Mouse (Mus musculus) CH12.LX (cell line): Measurements from ENCODE around the gene Csnk1g2. TPM values are rescaled to one million over a fixed set of nuclear protein-coding genes. Genes with fewer than 3 reads are reported as not detected.

ENCODE experiments used
- DNase-seq: peaks from one replicate; pipeline ENCODE4 v3.0.0-alpha.2; 2013; ENCODE audit errors: extremely low read depth
- H3K27ac ChIP-seq: 2 replicates; pipeline ENCODE4 v1.5.1; 2012; ENCODE audit warnings: low read depth, mild to moderate bottlenecking, control low read depth, moderate library complexity; ENCODE audit not compliant: insufficient read depth
- H3K27me3 ChIP-seq: replicated peaks from 2 replicates; pipeline ENCODE3; 2012; ENCODE audit warnings: inconsistent platforms
- H3K36me3 ChIP-seq, 2 experiments: replicated peaks in 1 of 2; 2 replicates each; pipeline versions ENCODE3 to v1.6.1; 2012; ENCODE audit warnings: inconsistent platforms in 1 of 2, low read length in 1 of 2, mild to moderate bottlenecking in 1 of 2, mixed read lengths in 1 of 2, moderate library complexity in 1 of 2; ENCODE audit not compliant: control insufficient read depth in 1 of 2, insufficient read depth in 1 of 2
- H3K4me1 ChIP-seq, 2 experiments: 2 replicates each; pipeline ENCODE4 v1.6.1; 2012; ENCODE audit warnings: inconsistent platforms in 1 of 2, moderate library complexity in 1 of 2; ENCODE audit not compliant: insufficient read depth in 2 of 2, control insufficient read depth in 1 of 2
- H3K4me2 ChIP-seq: 2 replicates; pipeline ENCODE4 v1.6.1; 2012; ENCODE audit warnings: low read depth, mild to moderate bottlenecking, control low read depth; ENCODE audit not compliant: poor library complexity, insufficient read depth, severe bottlenecking
- H3K4me3 ChIP-seq, 3 experiments: fragments of 150-350 bp in 1 of 3; sonication (generic) in 1 of 3; replicated peaks in 1 of 3; 2 replicates each; pipeline versions ENCODE3 to v1.5.1; 2011 to 2012; ENCODE audit warnings: low read depth in 2 of 3, low read length in 2 of 3, mild to moderate bottlenecking in 2 of 3, moderate library complexity in 2 of 3, control low read depth in 1 of 3, improper control_type of control experiment in 1 of 3, inconsistent platforms in 1 of 3, mixed read lengths in 1 of 3; ENCODE audit not compliant: poor library complexity in 1 of 3
- H3K79me2 ChIP-seq: replicated peaks from 2 replicates; pipeline ENCODE4 v1.6.1; 2012; ENCODE audit warnings: mild to moderate bottlenecking, moderate library complexity; ENCODE audit not compliant: control insufficient read depth, poor library complexity, insufficient read depth, severe bottlenecking; ENCODE audit errors: extremely low read depth
- H3K9ac ChIP-seq: 2 replicates; pipeline ENCODE4 v1.6.1; 2012; ENCODE audit warnings: low read depth, mild to moderate bottlenecking, control low read depth, moderate library complexity; ENCODE audit not compliant: insufficient read depth
- H3K9me3 ChIP-seq: replicated peaks from 2 replicates; pipeline ENCODE3; 2012; ENCODE audit warnings: low read length, inconsistent platforms, mixed read lengths
- BHLHE40 ChIP-seq: IDR thresholded peaks from 2 replicates; pipeline ENCODE4 v1.6.1; 2011; ENCODE audit warnings: mild to moderate bottlenecking, low read depth, low read length, improper control_type of control experiment
- CHD1 ChIP-seq: IDR thresholded peaks from 2 replicates; pipeline ENCODE4 v1.6.1; 2012; ENCODE audit warnings: low read depth, low read length, improper control_type of control experiment, inconsistent platforms
- CHD2 ChIP-seq: IDR thresholded peaks from 2 replicates; pipeline ENCODE4 v1.6.1; 2011; ENCODE audit warnings: low read length, improper control_type of control experiment
- CTCF ChIP-seq, 2 experiments: IDR thresholded peaks in 1 of 2; conservative IDR thresholded peaks in 1 of 2; 2 replicates each; pipeline ENCODE4 v1.5.1; 2011 to 2012; ENCODE audit warnings: low read depth in 2 of 2, low read length in 2 of 2, improper control_type of control experiment in 1 of 2, inconsistent platforms in 1 of 2, mild to moderate bottlenecking in 1 of 2, moderate library complexity in 1 of 2
- E2F4 ChIP-seq: IDR thresholded peaks from 2 replicates; pipeline ENCODE4 v1.6.1; 2011; ENCODE audit warnings: low read depth, low read length, improper control_type of control experiment; ENCODE audit not compliant: insufficient replicate concordance
- ELF1 ChIP-seq: IDR thresholded peaks from 2 replicates; pipeline ENCODE4 v1.6.1; 2014; ENCODE audit warnings: low read depth, mild to moderate bottlenecking, inconsistent platforms, low read length, improper control_type of control experiment
- EP300 ChIP-seq: IDR thresholded peaks from 2 replicates; pipeline ENCODE4 v1.6.1; 2011; ENCODE audit warnings: low read length, improper control_type of control experiment
- ETS1 ChIP-seq: conservative IDR thresholded peaks from 2 replicates; pipeline ENCODE4 v1.6.1; 2012; ENCODE audit warnings: low read depth, mild to moderate bottlenecking, inconsistent platforms, low read length, improper control_type of control experiment, moderate library complexity
- GABPA ChIP-seq: IDR thresholded peaks from 2 replicates; pipeline ENCODE4 v1.6.1; 2012; ENCODE audit warnings: low read depth, low read length, improper control_type of control experiment, inconsistent platforms; ENCODE audit not compliant: insufficient replicate concordance
- HCFC1 ChIP-seq: IDR thresholded peaks from 2 replicates; pipeline ENCODE4 v1.6.1; 2012; ENCODE audit warnings: low read depth, mild to moderate bottlenecking, inconsistent platforms, low read length, improper control_type of control experiment
- IRF4 ChIP-seq: IDR thresholded peaks from 2 replicates; pipeline ENCODE4 v1.6.1; 2014; ENCODE audit warnings: low read depth, mild to moderate bottlenecking, inconsistent platforms, low read length, improper control_type of control experiment
- JUN ChIP-seq: IDR thresholded peaks from 2 replicates; pipeline ENCODE4 v1.6.1; 2011; ENCODE audit warnings: low read depth, mild to moderate bottlenecking, low read length, improper control_type of control experiment, moderate library complexity; ENCODE audit not compliant: insufficient read depth
- JUND ChIP-seq: conservative IDR thresholded peaks from 2 replicates; pipeline ENCODE4 v1.6.1; 2011; ENCODE audit warnings: low read depth, low read length, improper control_type of control experiment
- KAT2A ChIP-seq: IDR thresholded peaks from 2 replicates; pipeline ENCODE4 v1.6.1; 2012; ENCODE audit warnings: low read length, improper control_type of control experiment, inconsistent platforms; ENCODE audit not compliant: insufficient replicate concordance
- MAFK ChIP-seq: IDR thresholded peaks from 2 replicates; pipeline ENCODE4 v1.6.1; 2011; ENCODE audit warnings: low read length, improper control_type of control experiment; ENCODE audit not compliant: insufficient replicate concordance
- MAX ChIP-seq: IDR thresholded peaks from 2 replicates; pipeline ENCODE4 v1.6.1; 2011; ENCODE audit warnings: low read length, improper control_type of control experiment
- MAZ ChIP-seq: IDR thresholded peaks from 2 replicates; pipeline ENCODE4 v1.6.1; 2012; ENCODE audit warnings: low read depth, mild to moderate bottlenecking, inconsistent platforms, low read length, improper control_type of control experiment, moderate library complexity
- MEF2A ChIP-seq: IDR thresholded peaks from 2 replicates; pipeline ENCODE4 v1.6.1; 2014; ENCODE audit warnings: low read depth, mild to moderate bottlenecking, inconsistent platforms, low read length, improper control_type of control experiment, borderline replicate concordance
- MXI1 ChIP-seq: IDR thresholded peaks from 2 replicates; pipeline ENCODE4 v1.6.1; 2011; ENCODE audit warnings: mild to moderate bottlenecking, low read depth, low read length, improper control_type of control experiment
- MYC ChIP-seq: IDR thresholded peaks from 2 replicates; pipeline ENCODE4 v1.6.1; 2011; ENCODE audit warnings: low read depth, mild to moderate bottlenecking, improper control_type of control experiment, low read length
- NELFE ChIP-seq: IDR thresholded peaks from 2 replicates; pipeline ENCODE4 v1.6.1; 2011; ENCODE audit warnings: low read depth, low read length, improper control_type of control experiment
- NRF1 ChIP-seq: IDR thresholded peaks from 2 replicates; pipeline ENCODE4 v1.6.1; 2014; ENCODE audit warnings: low read depth, mild to moderate bottlenecking, inconsistent platforms, low read length, improper control_type of control experiment, moderate library complexity
- PAX5 ChIP-seq: IDR thresholded peaks from 2 replicates; pipeline ENCODE4 v1.6.1; 2012; ENCODE audit warnings: low read length, inconsistent platforms, mixed read lengths
- POLR2A ChIP-seq: IDR thresholded peaks from 2 replicates; pipeline ENCODE4 v1.6.1; 2011; ENCODE audit warnings: low read depth, mild to moderate bottlenecking, improper control_type of control experiment, low read length
- POLR2AphosphoS2 ChIP-seq: IDR thresholded peaks from 2 replicates; pipeline ENCODE4 v1.6.1; 2011; ENCODE audit warnings: low read depth, low read length, improper control_type of control experiment
- RAD21 ChIP-seq: IDR thresholded peaks from 2 replicates; pipeline ENCODE4 v1.6.1; 2011; ENCODE audit warnings: low read depth, mild to moderate bottlenecking, low read length, improper control_type of control experiment, moderate library complexity
- RCOR1 ChIP-seq: conservative IDR thresholded peaks from 2 replicates; pipeline ENCODE4 v1.6.1; 2012; ENCODE audit warnings: low read depth, mild to moderate bottlenecking, inconsistent platforms, low read length, improper control_type of control experiment
- SIN3A ChIP-seq: IDR thresholded peaks from 2 replicates; pipeline ENCODE4 v1.6.1; 2012; ENCODE audit warnings: low read length, improper control_type of control experiment, inconsistent platforms
- SMC3 ChIP-seq: IDR thresholded peaks from 2 replicates; pipeline ENCODE4 v1.6.1; 2011; ENCODE audit warnings: low read depth, low read length, improper control_type of control experiment
- TBP ChIP-seq: conservative IDR thresholded peaks from 2 replicates; pipeline ENCODE4 v1.6.1; 2011; ENCODE audit warnings: low read depth, low read length, improper control_type of control experiment
- TCF12 ChIP-seq: IDR thresholded peaks from 2 replicates; pipeline ENCODE4 v1.6.1; 2014; ENCODE audit warnings: low read depth, mild to moderate bottlenecking, inconsistent platforms, low read length, improper control_type of control experiment
- UBTF ChIP-seq: IDR thresholded peaks from 2 replicates; pipeline ENCODE4 v1.6.1; 2012; ENCODE audit warnings: low read depth, mild to moderate bottlenecking, inconsistent platforms, low read length, improper control_type of control experiment, moderate library complexity
- USF1 ChIP-seq: IDR thresholded peaks from 2 replicates; pipeline ENCODE4 v1.6.1; 2014; ENCODE audit warnings: low read depth, mild to moderate bottlenecking, inconsistent platforms, low read length, improper control_type of control experiment
- USF2 ChIP-seq: conservative IDR thresholded peaks from 2 replicates; pipeline ENCODE4 v1.6.1; 2011; ENCODE audit warnings: low read depth, low read length, improper control_type of control experiment
- ZC3H11A ChIP-seq: IDR thresholded peaks from 2 replicates; pipeline ENCODE4 v1.6.1; 2012; ENCODE audit warnings: low read depth, mild to moderate bottlenecking, inconsistent platforms, low read length, improper control_type of control experiment
- ZKSCAN1 ChIP-seq: IDR thresholded peaks from 2 replicates; pipeline ENCODE4 v1.6.1; 2012; ENCODE audit warnings: low read depth, inconsistent platforms, low read length, improper control_type of control experiment, borderline replicate concordance
- ZMIZ1 ChIP-seq: IDR thresholded peaks from 2 replicates; pipeline ENCODE4 v1.6.1; 2012; ENCODE audit warnings: low read depth, mild to moderate bottlenecking, inconsistent platforms, low read length, improper control_type of control experiment
- ZNF384 ChIP-seq: IDR thresholded peaks from 2 replicates; pipeline ENCODE4 v1.6.1; 2012; ENCODE audit warnings: low read depth, low read length, improper control_type of control experiment, inconsistent platforms
- dilution Hi-C: fragments of 300-500 bp; cut with MboI; formaldehyde crosslinking; loops from 2 replicates; pipeline ENCODE4 v1.14.3; 2020; ENCODE audit warnings: low sequenced_read_pairs; ENCODE audit not compliant: extremely low pct_unique_long_range_greater_than_20kb, extremely low pct_ligation_motif_present
- in situ Hi-C: fragments of 300-500 bp; cut with MboI; formaldehyde crosslinking; loops from 3 replicates; pipeline ENCODE4 v1.14.3; 2019; ENCODE audit warnings: low sequenced_read_pairs, low pct_ligation_motif_present, low pct_unique_long_range_greater_than_20kb, mixed read lengths
- polyA plus RNA-seq: library from polyadenylated mRNA; unstranded; fragments of >175 nt; gene quantifications from 2 replicates; pipeline ENCODE4 v1.2.1, GENCODE M21; 2012; ENCODE audit warnings: low read depth; ENCODE audit not compliant: insufficient read length
- total RNA-seq, 2 experiments: library from RNA; depleted of rRNA; stranded (reverse); fragments of 300-350 nt in 1 of 2; fragments of >200 nt in 1 of 2; gene quantifications; 2 replicates each; pipeline ENCODE4 v1.2.3; 2012 to 2014

Gene Csnk1g2
- total and polyA plus RNA-seq, 3 experiments, result 44.1 to 59.0 (median 50.1) TPM

DNA sequence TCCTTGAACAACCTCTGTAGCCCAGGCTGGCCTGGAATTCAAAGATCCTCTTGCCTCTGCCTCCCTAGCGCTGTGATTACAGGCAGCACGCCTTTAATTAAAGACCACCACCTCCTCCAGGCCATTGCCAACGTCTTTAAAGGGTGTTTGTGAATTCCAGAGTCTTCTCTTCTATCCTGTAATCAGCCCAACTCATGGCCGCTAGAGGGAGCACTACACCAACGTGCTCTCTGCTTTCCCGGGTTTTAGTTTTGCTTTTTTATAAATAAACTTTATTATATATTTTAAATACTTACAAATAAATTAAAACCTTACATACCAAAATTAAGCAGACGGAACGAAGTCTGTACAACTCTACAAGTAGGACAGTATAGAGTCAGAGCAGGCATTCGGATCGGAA lies 36.6 kb downstream of the Csnk1g2 start:
- H3K36me3 ChIP-seq, result peaks cover 0 to 3% of the 10 kb centered on the region in 2 experiments
- peaks cover 20 to 69% of the 10 kb centered on the region in 2 experiments for H3K4me1 ChIP-seq
- peak overlapping the region; percentile 96 for H3K4me2 ChIP-seq
- TF ChIP-seq MYC, result peak; percentile 92
- peak; percentile 77 to 79 for TF ChIP-seq CTCF (conservative IDR thresholded peaks at IDR 0.05 in 1 of 2, IDR thresholded peaks at IDR 0.05 in 1 of 2; ENCODE audit: low read depth in 2 of 2, low read length in 2 of 2)
- TF ChIP-seq NRF1, result no peak
- TF ChIP-seq PAX5, result no peak
- no peak for TF ChIP-seq GABPA
- TF ChIP-seq CHD2, result no peak
- no peak for TF ChIP-seq JUN
- TF ChIP-seq ELF1, result no peak
- peak; percentile 66 for TF ChIP-seq RAD21
- TF ChIP-seq NELFE, result no peak
- no peak for TF ChIP-seq ZC3H11A
- TF ChIP-seq TCF12, result 0 out of 2 replicates have a peak, but pooled peaks have one; percentile 0
- TF ChIP-seq SIN3A, result peak; percentile 72
- no peak for TF ChIP-seq MEF2A
- no peak for TF ChIP-seq JUND
- no peak for TF ChIP-seq MAX
- TF ChIP-seq ZNF384, result no peak
- no peak for TF ChIP-seq RCOR1
- no peak for TF ChIP-seq BHLHE40
- TF ChIP-seq E2F4, result 0 out of 2 replicates have a peak, but pooled peaks have one; percentile 37
- TF ChIP-seq POLR2AphosphoS2, result no peak
- TF ChIP-seq HCFC1, result peak; percentile 25; the same call in 1 of the 2 replicates
- no peak for TF ChIP-seq TBP
- no peak for TF ChIP-seq USF1
- TF ChIP-seq IRF4, result no peak
- TF ChIP-seq KAT2A, result no peak
- TF ChIP-seq MXI1, result peak; percentile 64
- no peak for TF ChIP-seq MAZ
- no peak for TF ChIP-seq EP300
- peak; percentile 57 for TF ChIP-seq SMC3
- TF ChIP-seq MAFK, result no peak
- TF ChIP-seq ETS1, result no peak
- TF ChIP-seq USF2, result no peak
- no peak for TF ChIP-seq ZMIZ1
- TF ChIP-seq UBTF, result no peak
- TF ChIP-seq POLR2A, result no peak
- TF ChIP-seq CHD1, result 0 out of 2 replicates have a peak, but pooled peaks have one; percentile 52
- no peak for TF ChIP-seq ZKSCAN1
- H3K79me2 ChIP-seq, result no peaks in the 10 kb centered on the region
- H3K9me3 ChIP-seq, result no peaks in the 10 kb centered on the region
- H3K9ac ChIP-seq, result peak overlapping the region; percentile 71
- no peaks in the 10 kb centered on the region for H3K27me3 ChIP-seq
- in situ Hi-C loops, result no loop called here
- dilution Hi-C loops, result no loop called here
- peak; percentile 73 for DNase-seq
- peak overlapping the region; percentile 72 for H3K27ac ChIP-seq
- peak overlapping the region in 2 of 3 experiments; percentile 23 to 24 for H3K4me3 ChIP-seq
